Mouse (Mus musculus) stomach, postnatal 0 days (tissue): ENCODE measurements around the gene Prcp.

Source experiments
- CTCF ChIP-seq: IDR thresholded peaks from 2 replicates; pipeline ENCODE4 v1.5.1; 2016; ENCODE audit warnings: antibody characterized with exemption, low read depth, mild to moderate bottlenecking, moderate library complexity
- EP300 ChIP-seq: optimal IDR thresholded peaks from 2 replicates; pipeline ENCODE3; 2016; ENCODE audit warnings: antibody characterized with exemption

GRCm38 (mm10) chr7:92866526-92866925 lies 7.7 kb upstream of the Prcp start:
- TF ChIP-seq CTCF (peak; percentile 87), EP300 (no peak)
